Mouse (Mus musculus): ENCODE measurements around the gene Insr.
"Not testable (repeated sequence)": the region's sequence is repeated elsewhere in the genome, so short reads cannot be mapped to it uniquely, and the experiment has no call there.

Insr gene

DNA sequence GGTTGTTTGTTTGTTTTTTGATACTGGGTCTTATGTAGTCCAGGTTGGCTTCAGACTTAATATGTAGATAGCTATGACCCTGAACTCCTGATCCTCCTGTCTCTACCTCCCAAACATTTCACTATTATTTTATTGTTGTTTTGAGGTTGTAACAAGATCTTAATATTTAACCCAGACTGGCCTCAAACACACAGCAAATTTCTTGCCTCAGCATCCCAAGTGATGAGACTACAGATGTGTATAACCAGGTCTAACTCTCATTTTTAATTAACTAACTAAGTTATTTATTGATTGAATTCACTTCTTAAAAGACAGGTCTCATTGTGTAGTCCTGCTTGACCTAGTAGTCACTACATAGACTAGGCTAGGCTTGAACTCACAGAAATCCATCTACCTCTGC is 88.4 kb downstream of the Insr start:
- no peak for DNase-seq (ENCODE audit: low spot score in 2 of 2)

DNA sequence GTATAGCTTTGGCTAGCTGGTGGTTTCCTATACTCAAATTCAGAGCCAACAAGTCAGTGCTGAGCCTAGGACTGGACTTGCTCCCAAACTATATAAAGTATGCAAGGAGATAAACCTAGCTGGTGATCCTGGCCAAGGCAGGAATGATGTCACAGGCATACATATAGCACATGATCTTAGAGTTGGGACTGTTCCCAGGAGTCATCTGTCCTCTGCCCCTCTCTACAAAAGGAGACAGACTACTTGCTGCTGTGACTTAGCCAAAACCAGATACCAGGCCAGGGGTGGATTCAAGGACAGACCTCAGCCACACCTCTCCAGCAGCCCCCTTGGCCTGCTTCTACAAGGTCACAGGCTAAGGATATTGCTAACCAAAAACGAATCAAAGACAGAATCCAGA is 92.0 kb downstream of the Insr start:
- DNase-seq (ENCODE audit: low spot score in 2 of 2), result no peak

DNA sequence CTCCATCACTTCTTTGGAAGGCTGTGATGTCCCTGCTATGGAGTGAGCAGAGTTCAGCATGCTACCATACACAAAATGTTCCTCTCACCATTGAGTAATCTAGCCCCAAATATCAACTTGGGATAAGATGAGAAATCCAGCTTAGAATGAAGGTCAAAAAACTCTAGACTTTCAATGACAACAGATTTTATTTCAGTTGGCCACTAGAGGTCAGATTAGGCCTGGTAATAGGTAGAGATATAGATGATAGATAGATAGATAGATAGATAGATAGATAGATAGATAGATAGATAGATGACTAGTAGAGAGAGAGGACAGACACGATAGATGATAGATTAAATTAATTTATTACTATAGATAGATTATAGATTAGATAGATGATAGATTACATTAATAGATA is 99.5 kb downstream of the Insr start:
- DNase-seq (ENCODE audit: low spot score in 2 of 2), result no peak

DNA sequence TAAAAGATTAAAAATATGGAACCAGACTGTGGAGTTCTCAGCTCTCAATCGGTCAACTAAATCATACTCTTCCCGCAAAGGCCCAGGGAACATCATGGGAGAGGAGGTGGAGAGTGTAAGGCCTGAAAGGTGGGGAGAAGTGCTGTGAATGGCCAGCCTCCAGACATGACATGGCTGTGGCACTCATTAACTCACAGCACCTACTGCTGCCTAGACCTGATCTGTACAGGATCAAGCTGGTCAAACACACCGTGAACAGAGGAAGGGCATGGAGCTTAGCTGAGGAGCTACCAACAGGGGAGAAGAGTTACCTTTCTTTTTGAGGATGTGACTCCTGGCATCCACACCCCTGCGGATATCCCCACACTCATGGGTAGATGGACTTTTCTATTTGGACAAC is 102.0 kb downstream of the Insr start:
- DNase-seq (ENCODE audit: low spot score in 2 of 2), result no peak

DNA sequence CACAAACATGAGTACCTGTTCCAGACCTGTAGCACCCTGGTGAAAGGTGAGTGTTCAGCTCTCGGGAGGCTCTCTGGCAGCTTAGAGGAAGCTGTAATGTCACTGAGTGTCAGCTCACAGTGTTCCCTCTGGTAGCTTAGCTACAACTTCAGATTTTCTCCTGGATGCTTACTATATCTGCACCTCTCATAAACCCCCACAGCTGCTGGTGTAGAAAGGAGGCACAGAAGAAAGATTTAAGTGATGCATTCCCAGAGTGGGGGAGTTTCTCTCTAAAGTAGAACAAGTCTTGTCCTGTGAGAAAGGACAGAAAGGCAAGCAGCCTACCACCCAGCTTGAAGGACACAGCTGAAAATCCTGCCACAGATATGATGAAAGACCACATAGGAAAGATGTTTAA is 107.2 kb downstream of the Insr start:
- no peak for DNase-seq (ENCODE audit: low spot score in 2 of 2)

DNA sequence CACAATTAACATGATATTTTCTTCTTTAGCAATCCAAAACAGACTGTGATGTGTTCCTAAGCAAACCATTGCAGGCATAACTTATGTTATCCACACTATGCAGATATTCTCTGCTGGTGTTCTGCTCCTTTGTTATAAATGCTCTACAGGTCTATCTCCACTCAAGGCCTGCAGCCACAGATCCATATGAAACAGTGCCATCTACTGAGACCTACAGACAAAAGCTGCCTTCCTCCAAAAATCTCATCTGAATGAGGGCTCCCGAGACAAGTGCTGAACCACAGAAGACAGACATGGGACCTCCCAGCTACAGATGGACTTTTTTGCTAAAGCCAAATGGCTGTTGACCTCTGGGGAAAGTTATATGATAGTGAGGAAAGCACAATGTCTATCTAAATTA is 132.9 kb downstream of the Insr start:
- no peak for DNase-seq (ENCODE audit: low spot score in 2 of 2)

DNA sequence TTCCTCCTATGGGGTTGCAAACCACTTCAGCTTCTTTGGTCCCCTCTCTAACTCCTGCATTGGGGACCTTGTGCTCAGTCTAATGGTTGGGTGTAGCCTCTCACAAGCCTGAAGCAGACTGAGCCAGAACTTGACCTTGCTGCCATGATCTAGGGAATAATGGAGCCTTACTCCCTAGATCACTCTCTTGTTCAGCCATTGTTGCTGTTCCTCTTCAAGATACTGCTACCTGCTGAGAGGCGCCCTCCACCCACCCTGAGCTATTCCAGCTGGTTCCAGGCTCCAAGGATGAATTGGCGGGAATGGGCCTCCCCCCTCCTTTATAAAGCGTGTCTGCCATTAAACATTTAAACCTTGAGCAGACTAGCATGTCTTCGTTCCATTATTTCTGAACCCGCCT is 179.0 kb downstream of the Insr start:
- DNase-seq (ENCODE audit: low spot score in 2 of 2), result not testable (repeated sequence)
